Mouse (Mus musculus): ENCODE data around the gene Icosl. TPM values are rescaled to one million over a fixed set of nuclear protein-coding genes. Genes with fewer than 3 reads are reported as not detected.

The Icosl gene
- polyA plus RNA-seq, 1 experiment from 2014 or later = 2.0 TPM

- H3K9ac ChIP-seq = no peak overlapping the region
- ATAC-seq (ENCODE audit: low read depth) (no peak), DNase-seq (no peak)
- H3K27me3 ChIP-seq = peaks cover 12% of the 10 kb centered on the region
- H3K9me3 ChIP-seq (replicated peaks) = no peaks in the 10 kb centered on the region
- no peak overlapping the region for H3K4me3 ChIP-seq (replicated peaks)
- no peak overlapping the region for H3K4me2 ChIP-seq
- H3K4me1 ChIP-seq (replicated peaks) = peaks cover 5% of the 10 kb centered on the region
- H3K36me3 ChIP-seq = no peaks in the 10 kb centered on the region
- 29% methylated on average over 1 of the region's 1 CpGs for WGBS (ENCODE audit: insufficient replicate concordance)
- no peak overlapping the region for H3K27ac ChIP-seq
Observed at GRCm38 (mm10) chr10:78044531-78044930, 24.6 kb upstream of the Icosl start.

GRCm38 (mm10) chr10:78046388-78046787 lies 22.7 kb upstream of the Icosl start:
- no peaks in the 10 kb centered on the region for H3K36me3 ChIP-seq
- WGBS (ENCODE audit: insufficient replicate concordance) = 67% methylated on average over 4 of the region's 4 CpGs
- no peak overlapping the region for H3K4me3 ChIP-seq (replicated peaks)
- no peak for DNase-seq
- no peak overlapping the region for H3K4me2 ChIP-seq
- H3K27me3 ChIP-seq = peaks cover 20% of the 10 kb centered on the region
- no peaks in the 10 kb centered on the region for H3K9me3 ChIP-seq (replicated peaks)
- H3K4me1 ChIP-seq (replicated peaks) = peaks cover 5% of the 10 kb centered on the region
- H3K27ac ChIP-seq = no peak overlapping the region
- H3K9ac ChIP-seq = no peak overlapping the region
- ATAC-seq (ENCODE audit: low read depth) = no peak

DNA sequence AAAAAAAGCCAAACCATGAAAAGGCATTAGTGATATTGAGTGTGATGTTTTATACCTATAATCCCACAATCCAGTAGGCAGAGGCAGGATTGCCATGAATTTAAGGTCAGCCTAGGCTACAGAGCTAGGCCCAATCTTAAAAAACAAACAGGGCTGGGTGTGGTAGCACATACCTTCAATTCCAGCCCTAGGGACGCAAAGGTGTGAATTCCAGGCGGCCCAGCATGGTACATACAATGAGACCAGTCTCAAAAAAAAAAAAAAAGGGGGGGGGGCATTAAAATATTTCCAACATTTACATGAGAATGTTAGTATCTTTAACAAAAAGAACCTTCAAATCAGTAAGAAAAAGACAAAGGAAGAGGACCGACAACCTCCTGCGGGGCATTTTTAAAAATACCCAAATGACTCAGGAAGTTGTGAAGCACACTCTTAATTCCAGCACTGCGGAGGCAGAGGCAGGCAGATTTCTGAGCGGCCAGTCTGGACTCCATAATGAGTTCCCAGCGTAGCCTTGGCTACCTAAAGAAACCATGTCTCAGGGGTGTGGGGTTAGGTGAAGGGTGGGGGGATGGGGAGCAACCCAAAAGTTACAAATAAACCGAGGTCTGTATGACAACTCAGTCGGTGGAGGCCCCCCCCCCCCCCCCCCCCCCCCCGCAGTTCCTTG lies 20.9 kb upstream of the Icosl start:
- no peak overlapping the region for H3K4me3 ChIP-seq (replicated peaks)
- H3K9me3 ChIP-seq (replicated peaks) = no peaks in the 10 kb centered on the region
- WGBS (ENCODE audit: insufficient replicate concordance) = 55% methylated on average over 10 of the region's 10 CpGs
- H3K27ac ChIP-seq = no peak overlapping the region
- peaks cover 5% of the 10 kb centered on the region for H3K4me1 ChIP-seq (replicated peaks)
- DNase-seq (no peak), ATAC-seq (ENCODE audit: low read depth) (no peak)
- no peak overlapping the region for H3K4me2 ChIP-seq
- peaks cover 9% of the 10 kb centered on the region for H3K27me3 ChIP-seq
- H3K9ac ChIP-seq = no peak overlapping the region
- H3K36me3 ChIP-seq = no peaks in the 10 kb centered on the region

- Histone ChIP-seq H3K4me1 (replicated peaks) (no peaks in the 10 kb centered on the region), H3K27ac (no peak overlapping the region), H3K4me3 (replicated peaks) (no peak overlapping the region), H3K9ac (no peak overlapping the region), H3K9me3 (replicated peaks) (no peaks in the 10 kb centered on the region), H3K4me2 (no peak overlapping the region), H3K36me3 (no peaks in the 10 kb centered on the region), H3K27me3 (peaks cover 8% of the 10 kb centered on the region)
- 37% methylated on average over 11 of the region's 11 CpGs for WGBS (ENCODE audit: insufficient replicate concordance)
- DNase-seq (no peak), ATAC-seq (ENCODE audit: low read depth) (no peak)
Observed at GRCm38 (mm10) chr10:78049519-78050035, 19.5 kb upstream of the Icosl start.

DNA sequence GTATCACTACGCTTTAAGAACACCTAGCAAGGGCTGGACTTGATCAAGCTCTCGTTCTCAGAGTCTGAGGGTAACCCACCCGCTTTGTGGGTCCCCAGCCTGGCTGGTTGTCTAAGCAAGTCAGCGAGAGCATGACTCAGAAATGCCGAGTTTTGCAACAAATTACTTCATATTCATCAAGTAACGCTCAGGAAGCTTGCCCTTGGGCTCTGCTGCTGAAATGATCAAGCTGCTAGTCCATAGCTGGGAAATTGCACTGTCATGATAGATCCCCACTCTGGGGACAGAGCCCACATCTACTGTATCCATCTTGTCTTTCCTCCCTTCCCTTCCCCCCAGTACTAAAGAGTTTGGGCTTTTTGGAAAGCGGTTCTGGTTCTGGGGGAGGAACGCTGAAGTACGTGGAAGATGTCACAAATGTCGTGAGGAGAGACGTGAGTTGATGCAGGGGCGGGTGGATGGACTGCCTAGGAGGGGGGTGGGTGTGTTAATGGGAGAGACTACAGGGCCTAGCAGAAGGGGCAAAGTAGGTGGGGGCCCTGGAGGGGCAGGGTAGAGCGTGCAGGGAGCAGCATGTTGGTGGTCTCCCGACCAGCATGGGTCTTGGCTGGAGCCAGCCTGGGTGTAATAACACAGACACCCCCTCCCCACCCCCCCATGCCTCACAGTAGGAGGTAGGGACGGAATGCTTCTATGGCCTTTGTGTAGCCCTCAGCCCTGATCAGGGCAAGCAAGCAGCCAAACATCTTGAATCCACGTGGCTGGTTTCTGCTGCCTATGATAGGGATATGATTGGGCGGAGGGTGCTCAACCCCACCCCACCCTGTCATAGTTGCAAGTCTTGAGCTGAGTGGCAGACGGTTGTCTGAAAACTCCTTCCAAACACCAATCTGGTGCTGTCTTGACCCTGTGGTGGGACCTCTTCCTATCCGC lies 14.2 kb upstream of the Icosl start:
- H3K9ac ChIP-seq = no peak overlapping the region
- ATAC-seq (ENCODE audit: low read depth) (0 out of 2 replicates have a peak, but pooled peaks have one; percentile 20), DNase-seq (no peak)
- H3K27me3 ChIP-seq = peaks cover 8% of the 10 kb centered on the region
- H3K27ac ChIP-seq = no peak overlapping the region
- no peak overlapping the region for H3K4me2 ChIP-seq
- H3K4me3 ChIP-seq (replicated peaks) = no peak overlapping the region
- H3K9me3 ChIP-seq (replicated peaks) = no peaks in the 10 kb centered on the region
- 53% methylated on average over 19 of the region's 19 CpGs for WGBS (ENCODE audit: insufficient replicate concordance)
- H3K4me1 ChIP-seq (replicated peaks) = 0 out of 2 replicates have a peak, but pooled peaks cover 5% of the 10 kb centered on the region
- H3K36me3 ChIP-seq = no peaks in the 10 kb centered on the region

- H3K27ac ChIP-seq = no peak overlapping the region
- 68% methylated on average over 8 of the region's 8 CpGs for WGBS (ENCODE audit: insufficient replicate concordance)
- no peak for ATAC-seq (ENCODE audit: low read depth)
- H3K9me3 ChIP-seq (replicated peaks) = no peaks in the 10 kb centered on the region
- H3K36me3 ChIP-seq = no peaks in the 10 kb centered on the region
- no peak overlapping the region for H3K9ac ChIP-seq
- 0 out of 2 replicates have a peak, but pooled peaks cover 5% of the 10 kb centered on the region for H3K4me1 ChIP-seq (replicated peaks)
- DNase-seq = no peak
- no peaks in the 10 kb centered on the region for H3K27me3 ChIP-seq
- H3K4me3 ChIP-seq (replicated peaks) = no peak overlapping the region
- no peak overlapping the region for H3K4me2 ChIP-seq
Observed at GRCm38 (mm10) chr10:78057056-78057455, 12.0 kb upstream of the Icosl start.

DNA sequence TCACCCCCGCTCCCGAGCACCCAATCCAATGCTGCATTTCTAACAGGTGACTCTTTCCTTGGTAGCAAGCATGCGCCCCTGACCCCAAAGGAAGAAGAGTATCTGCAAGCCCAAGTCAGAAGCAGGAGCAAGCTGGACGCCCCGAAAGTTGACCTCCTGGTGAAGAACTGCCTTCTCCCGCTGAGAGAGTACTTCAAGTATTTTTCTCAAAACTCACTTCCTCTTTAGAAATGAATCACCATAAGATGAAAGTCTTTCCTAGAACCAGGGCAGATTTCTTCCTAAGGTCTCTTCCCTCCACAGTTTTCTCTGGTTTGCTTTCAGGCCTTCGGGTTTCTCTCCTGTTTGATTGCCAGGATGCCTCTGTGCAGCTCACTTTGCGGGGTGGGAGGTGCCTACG lies 6.0 kb upstream of the Icosl start:
- peaks cover 11% of the 10 kb centered on the region for H3K27me3 ChIP-seq
- ATAC-seq (ENCODE audit: low read depth) (no peak), DNase-seq (no peak)
- H3K9ac ChIP-seq = no peak overlapping the region
- WGBS (ENCODE audit: insufficient replicate concordance) = 65% methylated on average over 9 of the region's 9 CpGs
- H3K4me1 ChIP-seq (replicated peaks) = 0 out of 2 replicates have a peak, but pooled peaks cover 4% of the 10 kb centered on the region
- H3K36me3 ChIP-seq = no peaks in the 10 kb centered on the region
- no peak overlapping the region for H3K27ac ChIP-seq
- H3K9me3 ChIP-seq (replicated peaks) = no peaks in the 10 kb centered on the region
- no peak overlapping the region for H3K4me2 ChIP-seq
- no peak overlapping the region for H3K4me3 ChIP-seq (replicated peaks)

GRCm38 (mm10) chr10:78067226-78067625 lies 1.9 kb upstream of the Icosl start:
- Histone ChIP-seq H3K27ac (no peak overlapping the region), H3K4me2 (no peak overlapping the region)

DNA sequence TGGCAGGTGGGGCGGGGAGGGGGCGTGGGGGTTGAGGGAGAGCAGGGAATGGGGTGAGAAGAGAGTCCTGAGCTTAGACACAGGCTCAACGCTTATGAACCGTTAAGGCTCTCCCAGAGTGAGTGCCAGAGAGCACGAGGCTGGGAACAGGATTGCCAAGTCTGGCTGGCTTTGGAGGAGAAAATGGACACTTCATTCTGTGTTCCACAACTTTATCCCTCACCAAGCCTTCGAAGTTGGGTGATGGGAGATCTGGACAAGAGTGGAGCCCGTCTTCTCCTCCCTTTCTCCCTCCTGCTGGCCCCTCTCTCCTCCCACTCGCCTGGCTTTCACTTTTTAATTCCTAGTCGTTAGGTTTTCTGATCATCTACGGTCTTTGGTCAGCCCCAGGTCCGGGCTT lies 561 bp upstream of the Icosl start:
- Histone ChIP-seq H3K4me1 (replicated peaks) (peaks cover 15% of the 10 kb centered on the region), H3K36me3 (no peaks in the 10 kb centered on the region), H3K4me2 (peak overlapping the region; percentile 68), H3K27me3 (peaks cover 49% of the 10 kb centered on the region), H3K9me3 (replicated peaks) (no peaks in the 10 kb centered on the region), H3K4me3 (replicated peaks) (peak overlapping the region; percentile 61), H3K27ac (no peak overlapping the region), H3K9ac (no peak overlapping the region)
- 14% methylated on average over 11 of the region's 11 CpGs for WGBS (ENCODE audit: insufficient replicate concordance)
- DNase-seq = no peak
- no peak for ATAC-seq (ENCODE audit: low read depth)

More at GRCm38 (mm10) chr10:78067226-78067625, 1.9 kb upstream of the Icosl start:
- Histone ChIP-seq H3K4me1 (replicated peaks) (peaks cover 15% of the 10 kb centered on the region), H3K4me3 (replicated peaks) (no peak overlapping the region), H3K9me3 (replicated peaks) (no peaks in the 10 kb centered on the region), H3K9ac (no peak overlapping the region), H3K36me3 (no peaks in the 10 kb centered on the region), H3K27me3 (peaks cover 49% of the 10 kb centered on the region)
- no peak for DNase-seq
- WGBS (ENCODE audit: insufficient replicate concordance) = 25% methylated on average over 4 of the region's 4 CpGs
- ATAC-seq (ENCODE audit: low read depth) = 0 out of 2 replicates have a peak, but pooled peaks have one; percentile 32

- WGBS (ENCODE audit: insufficient replicate concordance) = 49% methylated on average over 4 of the region's 4 CpGs
- ATAC-seq (ENCODE audit: low read depth) (no peak), DNase-seq (no peak)
- peaks cover 29% of the 10 kb centered on the region for H3K27me3 ChIP-seq
- H3K27ac ChIP-seq = no peak overlapping the region
- H3K4me1 ChIP-seq (replicated peaks) = peaks cover 9% of the 10 kb centered on the region; the same call in 1 of the 2 replicates
- no peak overlapping the region for H3K4me2 ChIP-seq
- no peak overlapping the region for H3K4me3 ChIP-seq (replicated peaks)
- peaks cover 4% of the 10 kb centered on the region; the same call in 1 of the 2 replicates for H3K36me3 ChIP-seq
- no peaks in the 10 kb centered on the region for H3K9me3 ChIP-seq (replicated peaks)
- H3K9ac ChIP-seq = no peak overlapping the region
Observed at GRCm38 (mm10) chr10:78074151-78074550, 5.0 kb downstream of the Icosl start.

DNA sequence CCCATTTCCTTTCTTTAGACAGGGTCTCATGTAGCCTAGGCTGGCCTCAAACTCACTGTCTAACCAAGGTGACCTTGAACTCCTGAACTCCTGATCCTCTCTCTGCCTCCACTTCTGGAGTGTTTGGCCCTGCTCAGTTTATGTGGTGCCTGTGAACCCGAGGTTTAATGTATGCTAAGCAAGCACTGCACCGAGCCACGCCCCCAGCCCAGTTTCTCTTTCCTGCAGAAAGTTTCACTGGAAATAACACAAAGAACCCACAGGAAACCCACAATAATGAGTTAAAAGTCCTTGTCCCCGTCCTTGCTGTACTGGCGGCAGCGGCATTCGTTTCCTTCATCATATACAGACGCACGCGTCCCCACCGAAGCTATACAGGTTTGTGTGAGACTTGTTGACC lies 5.9 kb downstream of the Icosl start:
- Histone ChIP-seq H3K4me2 (no peak overlapping the region), H3K9me3 (replicated peaks) (no peaks in the 10 kb centered on the region), H3K27ac (no peak overlapping the region), H3K27me3 (peaks cover 20% of the 10 kb centered on the region), H3K4me1 (replicated peaks) (peaks cover under 1% of the 10 kb centered on the region; the same call in 1 of the 2 replicates), H3K9ac (no peak overlapping the region), H3K4me3 (replicated peaks) (no peak overlapping the region), H3K36me3 (peaks cover 4% of the 10 kb centered on the region; the same call in 1 of the 2 replicates)
- no peak for DNase-seq
- 22% methylated on average over 11 of the region's 11 CpGs for WGBS (ENCODE audit: insufficient replicate concordance)
- ATAC-seq (ENCODE audit: low read depth) = no peak

Measured in liver, embryonic 13.5 days (tissue).